Mouse (Mus musculus) hindbrain, embryonic 16.5 days (tissue): ENCODE measurements around the gene Trip11. TPM values are rescaled to one million over a fixed set of nuclear protein-coding genes. Genes with fewer than 3 reads are reported as not detected.
"Not testable (repeated sequence)": the region's sequence is repeated elsewhere in the genome, so short reads cannot be mapped to it uniquely, and the experiment has no call there.

ENCODE experiments used
- ATAC-seq: fragments of 200-750 bp; cut with Nextera tagmentation; 2 replicates; pipeline ENCODE4 v1.8.0; 2017; ENCODE audit warnings: moderate TSS enrichment, moderate library complexity
- H3K27ac ChIP-seq: fragments of 300-500 bp; sonication (generic); 2 replicates; pipeline ENCODE4 v1.5.1; 2014; ENCODE audit warnings: low read depth, mild to moderate bottlenecking, control low read depth, low read length, moderate library complexity
- H3K27me3 ChIP-seq: fragments of 300-500 bp; sonication (generic); replicated peaks from 2 replicates; pipeline ENCODE4 v1.6.1; 2014; ENCODE audit warnings: low read length; ENCODE audit not compliant: control insufficient read depth, insufficient read depth
- H3K36me3 ChIP-seq: fragments of 300-500 bp; sonication (generic); 2 replicates; pipeline ENCODE4 v1.6.1; 2014; ENCODE audit warnings: mild to moderate bottlenecking, low read length, moderate library complexity, mixed read lengths; ENCODE audit not compliant: control insufficient read depth, insufficient read depth
- H3K4me1 ChIP-seq: fragments of 300-500 bp; sonication (generic); 2 replicates; pipeline ENCODE4 v1.6.1; 2014; ENCODE audit warnings: low read depth, low read length; ENCODE audit not compliant: control insufficient read depth, insufficient read depth
- H3K4me2 ChIP-seq: fragments of 300-500 bp; sonication (generic); 2 replicates; pipeline ENCODE4 v1.6.1; 2014; ENCODE audit warnings: mild to moderate bottlenecking, low read length, control low read depth, moderate library complexity
- H3K4me3 ChIP-seq: fragments of 300-500 bp; sonication (generic); 2 replicates; pipeline ENCODE4 v1.5.1; 2014; ENCODE audit warnings: mild to moderate bottlenecking, low read length, control low read depth, moderate library complexity
- H3K9ac ChIP-seq: fragments of 300-500 bp; sonication (generic); 2 replicates; pipeline ENCODE4 v1.6.1; 2014; ENCODE audit warnings: low read depth, mild to moderate bottlenecking, control low read depth, low read length, moderate library complexity
- H3K9me3 ChIP-seq: fragments of 300-500 bp; sonication (generic); 2 replicates; pipeline ENCODE4 v1.6.1; 2014; ENCODE audit warnings: mild to moderate bottlenecking, low read length, moderate library complexity; ENCODE audit not compliant: control insufficient read depth
- WGBS: fragments of 180-500 bp; shearing (Covaris S2); extraction: QIAGEN DNeasy Blood & Tissue Kit; methylation state at CpG from one replicate; pipeline ENCODE4 v1.1.7; 2014; 5-methylcytosine and 5-hydroxymethylcytosine counted together
- polyA plus RNA-seq: library from polyadenylated mRNA; unstranded; fragments of >200 nt; fragmentation: Nextera tagmentation; extraction: Ambion mirVana; gene quantifications from 2 replicates; pipeline ENCODE4 v1.2.1, GENCODE M21; 2015

Gene Trip11
- polyA plus RNA-seq: 18.4 and 21.8 TPM in 2 replicates

DNA sequence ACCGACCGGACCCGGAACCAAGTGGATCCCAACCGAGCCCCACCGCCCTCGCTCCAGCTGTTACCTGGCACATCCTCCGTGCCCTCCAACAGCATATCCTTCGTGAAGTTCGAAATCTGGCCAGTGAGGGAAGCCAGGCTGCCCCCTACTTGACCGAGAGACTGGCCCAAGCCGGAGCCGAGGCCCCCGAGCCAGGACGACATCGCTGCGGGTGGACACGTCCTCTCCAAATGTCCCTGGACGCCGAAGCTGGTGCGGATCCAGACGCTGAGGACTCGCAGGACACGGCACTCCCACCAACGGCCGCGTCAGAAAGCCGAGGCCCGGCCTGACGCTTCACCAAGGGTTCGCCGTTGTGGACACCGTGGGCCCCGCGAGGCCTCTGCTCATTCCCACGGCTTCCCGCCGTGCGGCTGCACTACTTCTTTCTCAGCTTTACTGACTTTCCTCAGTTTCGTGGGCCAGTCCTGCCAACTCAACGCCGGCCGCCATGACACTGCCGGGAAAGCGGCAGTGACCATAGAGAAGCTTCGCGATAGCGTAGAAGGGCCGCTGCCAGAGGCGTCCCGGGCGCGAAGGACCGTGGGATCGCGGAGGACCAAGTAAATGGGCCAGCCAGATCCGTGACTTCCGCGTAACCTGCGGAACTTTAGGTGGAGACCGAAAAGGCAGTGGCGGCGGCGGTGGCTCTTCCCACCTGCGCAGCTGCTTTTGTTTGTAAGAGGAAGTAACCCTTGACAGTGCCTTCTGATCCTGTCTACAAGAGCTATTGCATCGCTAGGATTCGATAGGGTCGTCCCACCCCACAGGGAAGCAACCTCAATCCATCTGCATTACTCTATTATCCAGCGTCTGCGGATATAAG lies at the start of gene Trip11:
TSS of gene Trip11 (minus strand) at position 642 of the 865 bp plus-strand sequence.
- ATAC-seq: peak; percentile 97
- peak within 1 kb of the TSS; percentile 88 for H3K27ac ChIP-seq
- no peaks in the 10 kb centered on the region for H3K9me3 ChIP-seq
- peak within 1 kb of the TSS; percentile 63 for H3K4me2 ChIP-seq
- WGBS: under 1% methylated on average over 69 of the region's 69 CpGs
- peaks cover 18% of the 10 kb centered on the region for H3K4me1 ChIP-seq
- peak within 1 kb of the TSS; percentile 82 for H3K4me3 ChIP-seq
- H3K36me3 ChIP-seq: peaks cover 8% of the 10 kb centered on the region; the same call in 1 of the 2 replicates
- peak within 1 kb of the TSS; percentile 89 for H3K9ac ChIP-seq
- no peaks in the 10 kb centered on the region for H3K27me3 ChIP-seq

- H3K27me3 ChIP-seq, H3K4me1 ChIP-seq, H3K9me3 ChIP-seq, H3K27ac ChIP-seq, H3K4me3 ChIP-seq, ATAC-seq, H3K36me3 ChIP-seq, H3K9ac ChIP-seq: not testable (repeated sequence)
- H3K4me2 ChIP-seq: peak overlapping the region; percentile 46
- 93% methylated on average over 5 of the region's 5 CpGs for WGBS
Observed at GRCm38 (mm10) chr12:101958960-101959780, 46.1 kb upstream of the Trip11 start.

GRCm38 (mm10) chr12:101958556-101958955 lies 45.5 kb upstream of the Trip11 start:
- H3K4me1 ChIP-seq: peaks cover 9% of the 10 kb centered on the region
- 60% methylated on average over 9 of the region's 9 CpGs for WGBS
- H3K27me3 ChIP-seq: no peaks in the 10 kb centered on the region
- ATAC-seq: 0 out of 2 replicates have a peak, but pooled peaks have one; percentile 1
- no peak overlapping the region for H3K27ac ChIP-seq
- H3K9me3 ChIP-seq: no peaks in the 10 kb centered on the region
- peak overlapping the region; percentile 96 for H3K4me3 ChIP-seq
- peak overlapping the region; percentile 46 for H3K4me2 ChIP-seq
- H3K9ac ChIP-seq: no peak overlapping the region
- H3K36me3 ChIP-seq: no peaks in the 10 kb centered on the region

DNA sequence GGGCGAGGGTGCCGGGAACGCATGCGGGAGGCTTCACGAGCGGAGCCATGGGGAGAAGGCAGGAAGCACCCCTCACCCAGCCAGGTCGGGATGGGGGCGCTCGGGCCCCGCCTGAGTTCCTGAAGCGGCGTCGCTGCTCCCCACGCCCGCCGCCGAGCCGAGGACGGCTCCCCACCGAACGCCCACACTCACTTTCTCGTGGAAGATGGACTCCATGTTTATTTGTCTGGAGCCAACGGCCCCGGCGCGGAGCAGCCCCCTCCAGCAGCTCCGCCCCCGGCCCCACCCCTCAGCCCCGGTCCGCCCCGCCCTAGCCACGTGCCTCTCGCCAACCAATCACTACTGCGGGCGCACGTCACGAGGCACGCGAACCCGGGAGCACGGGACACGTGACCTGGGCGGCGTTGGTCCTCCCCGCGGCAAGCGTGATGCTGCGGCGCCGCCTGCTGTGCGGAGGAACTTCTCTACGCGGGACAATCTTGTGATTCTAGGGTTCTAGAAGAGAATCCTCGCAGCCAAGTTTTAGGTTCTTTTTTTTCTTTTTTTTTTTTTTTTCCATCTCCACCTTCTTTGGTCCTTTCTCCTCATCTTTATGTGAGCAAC lies 45.0 kb upstream of the Trip11 start, which contains the start of gene Atxn3:
TSS of gene Atxn3 (minus strand) at position 305 of the 603 bp plus-strand sequence.
- Histone ChIP-seq H3K36me3 (no peaks in the 10 kb centered on the region), H3K27ac (peak within 1 kb of the TSS; percentile 81), H3K4me3 (peak within 1 kb of the TSS; percentile 96), H3K4me2 (peak within 1 kb of the TSS; percentile 79), H3K4me1 (peaks cover 9% of the 10 kb centered on the region), H3K9me3 (no peaks in the 10 kb centered on the region), H3K27me3 (no peaks in the 10 kb centered on the region), H3K9ac (peak within 1 kb of the TSS; percentile 87)
- peak; percentile 99 for ATAC-seq
- WGBS: under 1% methylated on average over 51 of the region's 54 CpGs

DNA sequence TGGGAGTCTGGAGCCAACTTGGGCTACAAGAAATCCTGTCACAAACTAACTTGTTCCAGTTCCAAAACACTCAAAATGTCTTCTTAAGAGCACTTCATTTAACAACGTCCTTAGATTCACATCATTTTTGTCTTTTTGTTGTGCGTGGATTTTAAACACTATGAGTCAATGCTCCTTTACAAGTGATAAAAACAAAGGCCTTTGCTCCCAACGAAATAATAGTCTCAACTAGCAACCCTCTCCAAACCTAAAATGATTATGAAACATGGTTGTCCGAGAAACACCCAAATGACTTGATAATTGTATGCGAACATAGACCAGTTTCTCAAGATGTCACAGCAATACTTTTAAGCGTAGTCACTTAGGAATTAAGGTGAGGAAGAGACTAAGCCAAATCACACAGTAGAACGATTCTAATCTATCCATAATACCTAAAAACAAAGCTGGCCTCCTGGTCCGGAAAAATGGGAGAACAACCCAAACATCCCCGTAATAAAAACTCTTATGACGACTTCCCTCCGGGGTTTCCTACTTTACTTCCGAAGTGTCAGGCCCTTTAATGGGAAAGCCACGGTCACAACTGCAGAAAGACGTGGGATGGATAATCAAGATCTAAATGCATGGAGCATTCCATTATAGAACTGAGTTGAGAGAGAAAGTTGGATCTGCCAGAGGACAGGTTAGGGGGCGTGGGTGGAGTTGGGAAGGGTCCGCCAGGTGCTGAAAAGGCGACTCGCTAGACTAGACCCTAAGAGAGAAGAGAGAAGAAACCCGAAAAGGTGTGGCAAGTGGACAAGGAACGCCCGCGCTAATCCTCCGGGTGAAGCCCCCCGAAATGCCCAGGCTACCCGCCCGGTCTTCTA lies 44.2 kb upstream of the Trip11 start:
- no peaks in the 10 kb centered on the region for H3K9me3 ChIP-seq

DNA sequence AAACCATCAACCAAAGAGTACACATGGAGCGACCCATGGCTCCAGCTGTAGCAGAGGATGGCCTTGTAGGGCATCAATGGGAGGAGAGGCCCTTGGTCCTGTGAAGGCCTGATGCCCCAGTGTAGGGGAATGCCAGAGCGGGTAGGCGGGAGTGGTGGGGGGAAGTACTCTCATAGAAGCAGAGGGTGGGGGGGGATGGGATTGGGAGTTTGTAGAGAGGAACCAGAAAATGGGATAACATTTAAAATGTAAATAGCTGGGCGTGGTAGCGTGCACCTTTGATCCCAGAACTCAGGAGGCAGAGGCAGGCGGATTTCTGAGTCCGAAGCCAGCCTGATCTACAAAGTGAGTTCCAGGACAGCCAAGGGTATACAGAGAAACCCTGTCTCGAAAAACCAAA lies 42.8 kb upstream of the Trip11 start:
- H3K36me3 ChIP-seq, H3K9me3 ChIP-seq, H3K4me3 ChIP-seq, H3K4me2 ChIP-seq, H3K4me1 ChIP-seq, ATAC-seq, H3K27me3 ChIP-seq, H3K27ac ChIP-seq, H3K9ac ChIP-seq: not testable (repeated sequence)
- 96% methylated on average over 8 of the region's 8 CpGs for WGBS

More for the DNA sequence above, 44.2 kb upstream of the Trip11 start:
- H3K27ac ChIP-seq: peak overlapping the region; percentile 81
- no peaks in the 10 kb centered on the region for H3K27me3 ChIP-seq
- H3K36me3 ChIP-seq: no peaks in the 10 kb centered on the region
- peak overlapping the region; percentile 96 for H3K4me3 ChIP-seq
- H3K4me2 ChIP-seq: peak overlapping the region; percentile 79
- WGBS: 11% methylated on average over 26 of the region's 26 CpGs
- ATAC-seq: no peak; the same call in 1 of the 2 replicates
- H3K9ac ChIP-seq: peak overlapping the region; percentile 87
- H3K4me1 ChIP-seq: peaks cover 9% of the 10 kb centered on the region

- no peak overlapping the region for H3K9ac ChIP-seq
- ATAC-seq: no peak
- no peaks in the 10 kb centered on the region for H3K4me1 ChIP-seq
- H3K4me2 ChIP-seq: no peak overlapping the region
- WGBS: 70% methylated on average over 4 of the region's 4 CpGs
- no peak overlapping the region for H3K27ac ChIP-seq
- no peaks in the 10 kb centered on the region for H3K27me3 ChIP-seq
- H3K4me3 ChIP-seq: no peak overlapping the region
- peaks cover 20% of the 10 kb centered on the region for H3K36me3 ChIP-seq
- H3K9me3 ChIP-seq: no peaks in the 10 kb centered on the region
Observed at GRCm38 (mm10) chr12:101948801-101949200, 35.7 kb upstream of the Trip11 start.

DNA sequence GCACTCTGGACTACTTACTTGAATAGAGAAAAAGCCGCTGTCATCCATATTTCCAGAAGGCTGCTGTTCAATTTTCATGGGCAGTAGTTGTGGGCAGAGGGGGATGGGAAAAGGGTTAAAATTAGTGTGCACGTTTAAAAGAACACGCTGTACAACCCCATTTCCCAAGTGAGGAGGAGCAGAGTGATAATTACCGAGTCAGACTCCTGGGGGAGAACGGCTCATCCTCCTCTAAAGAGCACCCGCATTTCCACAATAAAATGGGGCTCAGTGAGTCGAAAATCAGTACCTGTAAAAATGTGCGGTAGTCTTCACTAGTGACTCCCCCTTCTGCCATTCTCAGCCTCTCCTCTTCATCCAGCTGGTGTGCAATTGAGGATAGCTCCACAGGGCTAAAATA lies 34.9 kb upstream of the Trip11 start:
- H3K9ac ChIP-seq: no peak overlapping the region
- WGBS: 81% methylated on average over 8 of the region's 8 CpGs

More for the DNA sequence above, 34.9 kb upstream of the Trip11 start:
- Histone ChIP-seq H3K36me3 (peaks cover 20% of the 10 kb centered on the region), H3K27me3 (no peaks in the 10 kb centered on the region), H3K4me2 (no peak overlapping the region), H3K9me3 (no peaks in the 10 kb centered on the region), H3K27ac (no peak overlapping the region), H3K4me1 (no peaks in the 10 kb centered on the region), H3K4me3 (no peak overlapping the region)
- no peak for ATAC-seq
